Mouse (Mus musculus) liver, embryonic 14.5 days (tissue): ENCODE measurements around the gene Rsph1. TPM values are rescaled to one million over a fixed set of nuclear protein-coding genes. Genes with fewer than 3 reads are reported as not detected.

Experiments
- ATAC-seq: fragments of 200-750 bp; cut with Nextera tagmentation; 2 replicates; pipeline ENCODE4 v1.8.0; 2017; ENCODE audit warnings: moderate number of reproducible peaks, mild to moderate bottlenecking, moderate library complexity; ENCODE audit not compliant: insufficient read depth
- DNase-seq, 3 experiments: peaks; one replicate each; pipeline ENCODE4 v3.0.0-alpha.2; 2012 to 2013; ENCODE audit warnings: low read depth in 3 of 3, low spot score in 3 of 3
- H3K27ac ChIP-seq: fragments of 300-500 bp; sonication (generic); 2 replicates; pipeline ENCODE4 v1.5.1; 2014; ENCODE audit warnings: moderate library complexity, mild to moderate bottlenecking, control low read depth, inconsistent platforms
- H3K27me3 ChIP-seq: fragments of 300-500 bp; sonication (generic); 2 replicates; pipeline ENCODE4 v1.6.1; 2014; ENCODE audit warnings: mild to moderate bottlenecking, low read length, moderate library complexity; ENCODE audit not compliant: control insufficient read depth, insufficient read depth
- H3K36me3 ChIP-seq: fragments of 300-500 bp; sonication (generic); replicated peaks from 2 replicates; pipeline ENCODE4 v1.6.1; 2014; ENCODE audit warnings: low read depth; ENCODE audit not compliant: control insufficient read depth, insufficient read depth
- H3K4me1 ChIP-seq, 2 experiments: fragments of 200-500 bp in 1 of 2; fragments of 300-500 bp in 1 of 2; sonication (generic) in 1 of 2; replicated peaks; 2 replicates each; pipeline ENCODE4 v1.6.1; 2012 to 2014; ENCODE audit warnings: antibody characterized with exemption in 1 of 2, inconsistent platforms in 1 of 2, low read length in 1 of 2; ENCODE audit not compliant: control insufficient read depth in 2 of 2, insufficient read depth in 2 of 2
- H3K4me2 ChIP-seq: fragments of 300-500 bp; sonication (generic); 2 replicates; pipeline ENCODE4 v1.6.1; 2014; ENCODE audit warnings: low read depth, mild to moderate bottlenecking, control low read depth, moderate library complexity
- H3K4me3 ChIP-seq, 2 experiments: fragments of 200-500 bp in 1 of 2; fragments of 300-500 bp in 1 of 2; sonication (generic) in 1 of 2; 2 replicates each; pipeline ENCODE4 v1.5.1; 2012 to 2014; ENCODE audit warnings: low read depth in 2 of 2, low read length in 2 of 2, mild to moderate bottlenecking in 2 of 2, control low read depth in 1 of 2, inconsistent platforms in 1 of 2, moderate library complexity in 1 of 2; ENCODE audit not compliant: insufficient read depth in 1 of 2
- H3K9ac ChIP-seq: fragments of 300-500 bp; sonication (generic); replicated peaks from 2 replicates; pipeline ENCODE4 v1.6.1; 2014; ENCODE audit warnings: mild to moderate bottlenecking, control low read depth, moderate library complexity
- H3K9me3 ChIP-seq: fragments of 300-500 bp; sonication (generic); 2 replicates; pipeline ENCODE4 v1.6.1; 2016; ENCODE audit warnings: low read length, mixed read lengths; ENCODE audit not compliant: control insufficient read depth
- CTCF ChIP-seq: IDR thresholded peaks from 2 replicates; pipeline ENCODE4 v1.5.1; 2016; ENCODE audit warnings: antibody characterized with exemption, low read depth, control low read depth
- EP300 ChIP-seq: IDR thresholded peaks from 2 replicates; pipeline ENCODE4 v1.6.1; 2016; ENCODE audit warnings: antibody characterized with exemption, low read depth
- WGBS: fragments of 180-500 bp; shearing (Covaris S2); extraction: QIAGEN DNeasy Blood & Tissue Kit; methylation state at CpG from one replicate; pipeline ENCODE4 v1.1.7; 2014; ENCODE audit not compliant: insufficient replicate concordance; 5-methylcytosine and 5-hydroxymethylcytosine counted together
- polyA plus RNA-seq, 2 experiments: library from polyadenylated mRNA; depleted of rRNA in 1 of 2; stranded (reverse) in 1 of 2; unstranded in 1 of 2; fragments of >200 nt; fragmentation: Nextera tagmentation in 1 of 2; extraction: Ambion mirVana in 1 of 2; gene quantifications; 2 replicates each; pipeline versions ENCODE4 v1.2.1 to v1.2.3; 2012 to 2014

Gene Rsph1
- polyA plus RNA-seq, 2 experiments: 0.04 to 0.22 TPM

DNA sequence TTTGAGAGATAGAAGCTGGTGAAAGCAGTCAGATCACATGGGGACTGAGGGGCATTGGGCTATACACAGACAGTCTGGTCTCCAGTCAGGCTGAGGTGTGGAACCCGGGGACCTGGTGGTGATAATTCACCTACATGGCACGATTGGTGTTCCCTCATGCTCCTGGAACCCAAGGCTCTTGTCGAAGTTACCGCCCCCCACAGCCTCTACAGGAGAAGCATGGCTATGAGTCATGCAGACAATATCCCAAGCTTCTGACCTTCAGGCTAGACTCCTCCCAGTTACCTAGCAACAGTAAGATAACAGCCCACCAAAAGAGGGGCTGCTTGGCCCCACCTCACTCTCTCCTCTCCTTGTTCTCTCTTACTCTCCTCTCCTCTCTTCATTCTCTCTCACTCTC is 6.9 kb downstream of the Rsph1 start:
- no peak overlapping the region for H3K4me2 ChIP-seq
- TF ChIP-seq CTCF (no peak), EP300 (no peak)
- H3K9me3 ChIP-seq: no peaks in the 10 kb centered on the region
- no peak for DNase-seq
- H3K27ac ChIP-seq: no peak overlapping the region
- no peaks in the 10 kb centered on the region for H3K4me1 ChIP-seq
- no peak overlapping the region for H3K9ac ChIP-seq
- 44% methylated on average over 4 of the region's 4 CpGs for WGBS
- no peak overlapping the region for H3K4me3 ChIP-seq
- H3K36me3 ChIP-seq: no peaks in the 10 kb centered on the region
- ATAC-seq: no peak
- H3K27me3 ChIP-seq: no peaks in the 10 kb centered on the region

DNA sequence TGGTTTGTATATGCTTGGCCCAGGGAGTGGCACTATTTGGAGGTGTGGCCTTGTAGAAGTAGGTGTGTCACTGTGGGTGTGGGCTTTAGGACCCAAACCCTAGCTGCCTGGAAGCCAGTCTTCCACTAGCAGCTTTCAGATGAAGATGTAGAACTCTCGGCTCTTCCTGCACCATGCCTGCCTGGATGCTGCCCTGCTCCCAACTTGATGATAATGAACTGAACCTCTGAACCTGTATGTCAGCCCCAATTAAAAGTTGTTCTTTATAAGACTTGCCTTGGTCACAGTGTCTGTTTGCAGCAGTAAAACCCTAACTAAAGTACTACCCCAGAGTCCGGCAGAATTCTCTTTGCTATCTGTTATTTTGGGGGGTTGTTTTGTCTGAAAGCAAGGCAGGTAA is 7.4 kb downstream of the Rsph1 start:
- TF ChIP-seq EP300 (no peak), CTCF (no peak)
- DNase-seq (no peak), ATAC-seq (no peak)
- Histone ChIP-seq H3K27ac (no peak overlapping the region), H3K9me3 (no peaks in the 10 kb centered on the region), H3K4me2 (no peak overlapping the region), H3K4me3 (no peak overlapping the region), H3K4me1 (no peaks in the 10 kb centered on the region), H3K36me3 (no peaks in the 10 kb centered on the region), H3K9ac (no peak overlapping the region), H3K27me3 (no peaks in the 10 kb centered on the region)
- 61% methylated on average over 2 of the region's 2 CpGs for WGBS

DNA sequence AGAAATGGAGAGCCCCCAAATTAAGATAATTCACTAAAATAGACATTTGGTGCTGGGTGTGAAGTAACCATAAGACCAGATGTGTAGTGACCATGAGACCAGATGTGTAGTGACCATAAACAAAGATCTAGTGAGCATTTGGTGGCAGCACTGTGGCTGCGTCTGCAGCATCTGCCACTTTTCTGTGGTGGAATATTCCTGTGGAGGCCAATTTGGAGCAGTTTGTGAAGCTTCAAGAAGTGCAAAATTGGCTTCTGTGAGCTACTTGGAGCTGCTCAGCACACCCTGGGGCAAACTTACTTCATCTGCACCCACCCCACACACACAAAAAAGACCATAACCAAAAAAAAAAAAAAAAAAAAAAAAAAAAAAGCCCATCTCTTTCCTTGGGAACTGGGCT is 9.2 kb downstream of the Rsph1 start:
- Histone ChIP-seq H3K27me3 (no peaks in the 10 kb centered on the region), H3K4me1 (no peaks in the 10 kb centered on the region), H3K36me3 (no peaks in the 10 kb centered on the region), H3K4me2 (no peak overlapping the region), H3K27ac (no peak overlapping the region), H3K9me3 (no peaks in the 10 kb centered on the region), H3K9ac (no peak overlapping the region), H3K4me3 (no peak overlapping the region)
- 89% methylated on average over 1 of the region's 1 CpGs for WGBS
- DNase-seq (no peak), ATAC-seq (no peak)
- TF ChIP-seq CTCF: no peak
- no peak for TF ChIP-seq EP300

DNA sequence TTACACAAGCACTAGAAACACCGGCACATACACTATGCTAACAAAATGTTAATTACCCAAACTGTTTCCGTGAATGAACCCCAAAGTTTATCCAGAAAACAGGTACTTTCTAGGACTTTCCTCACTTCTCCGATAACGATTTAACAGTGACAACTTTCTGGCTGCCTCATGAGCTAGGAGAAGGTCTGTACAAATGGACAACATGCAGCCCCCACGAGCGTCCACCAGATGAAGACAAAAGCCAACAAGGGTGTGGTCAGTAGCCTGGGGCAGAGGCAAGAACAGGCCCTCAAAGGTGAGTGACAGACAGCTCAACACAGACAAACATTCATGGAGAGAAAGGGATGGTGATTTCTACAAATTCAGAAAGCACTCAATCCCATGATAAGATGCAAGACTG is 9.6 kb downstream of the Rsph1 start:
- H3K4me2 ChIP-seq: no peak overlapping the region
- ATAC-seq: no peak
- H3K36me3 ChIP-seq: no peaks in the 10 kb centered on the region
- no peaks in the 10 kb centered on the region for H3K9me3 ChIP-seq
- no peaks in the 10 kb centered on the region for H3K4me1 ChIP-seq
- DNase-seq: no peak
- H3K27ac ChIP-seq: no peak overlapping the region
- no peaks in the 10 kb centered on the region for H3K27me3 ChIP-seq
- H3K4me3 ChIP-seq: no peak overlapping the region
- H3K9ac ChIP-seq: no peak overlapping the region
- WGBS: 68% methylated on average over 6 of the region's 6 CpGs
- TF ChIP-seq EP300 (no peak), CTCF (no peak)

DNA sequence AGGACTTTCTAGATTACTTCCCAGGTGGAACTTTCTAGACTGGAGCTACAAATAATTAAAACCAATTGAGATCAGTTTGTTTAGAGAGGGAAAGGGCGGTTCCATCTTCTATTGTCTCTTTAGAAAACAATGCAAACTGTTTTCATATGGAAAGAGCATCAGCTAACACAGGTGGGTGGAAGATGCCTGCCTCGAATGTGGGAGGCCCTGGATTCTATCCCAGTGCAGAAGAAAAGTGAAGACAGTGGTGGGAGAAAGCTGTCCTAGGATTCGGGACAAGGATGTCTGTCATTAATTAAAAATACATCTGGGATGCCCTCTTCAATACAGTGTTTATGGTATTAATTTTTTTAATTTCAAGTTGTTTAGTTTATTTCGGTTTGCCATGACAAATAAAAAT is 10.0 kb downstream of the Rsph1 start:
- TF ChIP-seq EP300: no peak
- no peak for TF ChIP-seq CTCF
- 49% methylated on average over 4 of the region's 4 CpGs for WGBS
- no peaks in the 10 kb centered on the region for H3K27me3 ChIP-seq
- DNase-seq: no peak
- H3K9me3 ChIP-seq: no peaks in the 10 kb centered on the region
- ATAC-seq: no peak
- no peaks in the 10 kb centered on the region for H3K36me3 ChIP-seq
- no peak overlapping the region for H3K9ac ChIP-seq
- no peak overlapping the region for H3K4me2 ChIP-seq
- no peak overlapping the region for H3K27ac ChIP-seq
- H3K4me1 ChIP-seq: no peaks in the 10 kb centered on the region
- H3K4me3 ChIP-seq: no peak overlapping the region
